Mouse (Mus musculus): ENCODE measurements around the gene Dync1li2.

The Dync1li2 gene

GRCm38 (mm10) chr8:104383296-104383695, 59.6 kb downstream of the Dync1li2 start:
- no peak for DNase-seq (ENCODE audit: low read depth, low spot score)

DNA sequence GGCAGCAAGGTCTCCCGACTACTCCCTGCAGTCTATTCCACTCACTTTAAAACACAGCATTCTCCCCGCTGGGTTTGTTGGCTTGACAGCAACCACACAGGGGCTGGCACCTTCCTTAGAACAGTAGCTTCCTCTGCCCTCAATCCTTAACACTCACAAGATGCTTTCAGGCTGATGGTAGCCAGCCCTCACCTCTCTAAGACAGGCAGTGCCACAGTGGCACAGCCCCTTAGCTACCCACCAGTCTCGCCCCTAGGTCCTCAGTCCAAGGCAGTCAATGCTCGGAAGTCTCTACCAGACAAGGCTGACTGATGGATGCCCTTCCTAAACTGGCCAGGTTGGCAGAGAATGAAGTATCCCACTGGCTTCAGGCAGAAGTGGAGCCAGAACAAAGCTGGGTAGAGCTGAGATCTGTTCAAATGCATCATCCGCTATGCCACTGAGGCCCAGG, 61.9 kb downstream of the Dync1li2 start:
- no peak for DNase-seq (ENCODE audit: low read depth, low spot score)

GRCm38 (mm10) chr8:104380269-104380668, 62.6 kb downstream of the Dync1li2 start:
- DNase-seq (ENCODE audit: low read depth, low spot score) = no peak

DNA sequence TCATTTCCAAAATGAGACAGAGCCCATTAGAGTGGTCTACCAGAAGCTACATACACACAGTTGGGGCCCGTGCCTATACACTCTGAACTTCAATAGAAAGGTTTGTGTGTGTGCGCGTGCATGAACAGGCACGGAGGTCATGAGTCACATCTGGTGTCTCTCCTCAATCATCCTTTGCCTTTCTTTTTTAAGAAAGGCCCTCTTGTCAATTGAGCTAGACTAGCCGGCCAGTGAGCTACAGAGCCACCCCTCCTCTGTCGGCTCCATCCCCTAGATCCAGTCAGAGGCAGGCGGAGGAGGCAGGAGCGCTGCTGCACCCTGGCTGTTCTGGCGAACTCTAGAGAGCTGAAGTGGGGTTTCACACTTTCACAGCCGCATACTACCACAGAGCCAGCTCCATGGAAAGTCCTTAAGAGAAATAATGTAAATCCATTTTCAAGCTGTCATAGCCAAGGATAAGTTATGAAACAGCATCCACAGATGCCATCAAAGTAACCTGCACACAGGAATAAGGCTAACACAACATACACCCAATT, 63.5 kb downstream of the Dync1li2 start:
- DNase-seq (ENCODE audit: low read depth, low spot score) = no peak

- no peak for DNase-seq (ENCODE audit: low read depth, low spot score)
Measured at GRCm38 (mm10) chr8:104376669-104377068, 66.2 kb downstream of the Dync1li2 start.

GRCm38 (mm10) chr8:104375959-104376358, 66.9 kb downstream of the Dync1li2 start:
- DNase-seq (ENCODE audit: low read depth, low spot score) = no peak

DNA sequence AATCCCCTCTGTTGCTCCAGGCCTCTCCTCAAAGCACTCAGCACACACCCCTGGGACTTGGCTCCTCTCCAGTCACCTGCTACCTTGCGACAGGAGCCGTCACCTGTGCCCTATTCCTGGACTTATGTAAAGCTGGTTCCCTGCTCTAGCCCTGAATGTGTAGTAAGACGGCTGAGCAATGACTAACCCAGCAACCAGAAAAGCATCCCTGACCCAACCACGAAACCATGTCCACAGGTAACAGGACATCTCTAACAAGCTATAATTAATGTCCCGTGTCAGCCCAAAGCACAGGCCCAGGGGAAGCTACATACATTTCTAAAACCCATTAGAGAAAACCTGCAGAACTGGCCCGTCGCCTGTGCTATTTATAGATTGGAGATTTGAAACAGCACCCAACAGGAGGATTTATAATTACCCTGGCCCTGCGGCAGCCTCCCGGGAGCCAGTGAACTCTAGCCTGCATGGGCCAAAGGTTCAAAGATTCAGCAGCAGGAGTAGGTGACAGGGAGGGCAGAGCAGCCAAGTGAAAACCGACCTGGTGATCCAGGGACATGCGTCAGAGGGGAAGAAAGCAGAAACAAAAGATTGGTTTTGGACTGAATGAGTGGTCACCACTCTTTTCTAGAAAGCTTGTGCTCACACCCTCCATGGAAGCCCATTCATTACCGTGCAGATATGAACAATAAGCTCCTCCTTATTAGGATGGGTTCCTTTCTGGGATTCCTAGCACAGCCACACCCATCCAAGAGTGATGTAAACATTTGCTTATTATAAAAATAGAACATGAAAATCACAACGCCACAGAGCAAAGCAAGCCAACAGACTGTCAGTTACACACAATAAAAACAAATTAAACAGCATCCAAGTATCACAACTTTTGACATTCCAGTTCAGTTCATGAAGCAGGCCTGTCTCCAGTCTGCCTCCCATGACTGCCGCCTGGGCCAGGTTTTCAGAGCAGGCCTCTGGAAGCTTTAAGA, 67.7 kb downstream of the Dync1li2 start:
- DNase-seq (ENCODE audit: low read depth, low spot score) = no peak

- DNase-seq (ENCODE audit: low read depth, low spot score) = no peak
Measured at GRCm38 (mm10) chr8:104374269-104374668, 68.6 kb downstream of the Dync1li2 start.

DNA sequence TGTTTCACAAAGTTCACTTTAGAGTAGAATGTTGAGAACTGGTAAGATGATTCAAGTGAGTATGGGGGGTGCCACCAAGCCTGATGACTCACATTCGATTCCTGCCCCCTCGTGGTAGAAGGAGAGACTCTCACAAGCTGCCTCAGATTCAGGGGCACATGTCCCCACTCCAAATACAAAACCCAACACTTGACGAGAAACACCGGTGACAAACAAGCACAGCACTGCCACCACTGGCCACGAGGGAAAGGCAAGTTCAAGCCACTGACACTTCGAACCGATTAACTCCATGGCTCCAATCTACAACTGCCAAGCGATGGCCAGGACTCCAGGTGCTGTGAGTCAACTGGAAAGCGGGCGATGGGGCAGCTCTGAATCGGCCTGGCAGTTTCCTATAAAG, 69.1 kb downstream of the Dync1li2 start:
- peak; percentile 32 for DNase-seq (ENCODE audit: low read depth, low spot score)

GRCm38 (mm10) chr8:104371121-104371520, 71.7 kb downstream of the Dync1li2 start:
- DNase-seq (ENCODE audit: low read depth, low spot score) = no peak

DNA sequence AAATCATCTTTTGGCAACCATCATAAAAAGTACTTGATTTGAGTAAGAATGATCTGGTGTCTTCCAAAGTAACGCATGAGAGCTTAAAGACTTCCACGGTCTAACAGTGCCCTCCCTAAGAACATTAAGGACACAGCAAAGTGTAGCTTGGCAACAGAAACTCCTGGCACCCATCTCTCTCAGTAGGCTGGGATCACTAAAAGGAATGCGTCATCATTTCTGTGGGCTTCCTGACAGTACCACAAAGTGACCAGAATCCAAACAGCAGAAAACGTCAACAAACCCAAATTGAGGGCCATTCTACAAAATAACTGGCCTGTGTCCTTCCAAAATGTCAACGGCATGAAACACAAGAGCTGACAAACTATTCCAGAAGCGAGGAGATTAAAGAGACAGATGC, 72.8 kb downstream of the Dync1li2 start:
- no peak for DNase-seq (ENCODE audit: low read depth, low spot score)

DNA sequence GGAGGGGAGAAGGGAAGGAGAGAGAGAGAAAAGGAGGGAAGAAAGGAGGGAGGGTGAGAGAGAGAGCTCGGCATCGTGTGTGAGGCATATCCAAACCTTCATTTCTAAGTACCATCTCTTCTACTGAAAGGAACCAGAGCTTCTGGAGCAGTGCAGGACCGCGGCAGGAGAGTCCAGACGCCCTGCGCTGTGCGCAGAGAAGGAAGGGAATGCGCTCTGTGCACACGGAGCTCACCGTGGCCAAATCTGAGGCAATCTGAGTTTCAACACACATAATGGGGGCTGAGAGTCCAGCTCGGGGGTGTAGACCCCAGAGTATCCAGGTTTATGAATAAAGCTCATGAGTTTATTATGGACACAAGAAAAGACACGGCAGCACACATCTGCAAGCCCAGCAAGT, 73.3 kb downstream of the Dync1li2 start:
- DNase-seq (ENCODE audit: low read depth, low spot score) = no peak
